Mouse (Mus musculus): ENCODE data around the gene Tet3.
"Not testable (repeated sequence)": the region's sequence is repeated elsewhere in the genome, so short reads cannot be mapped to it uniquely, and the experiment has no call there.

Tet3 gene

GRCm38 (mm10) chr6:83371350-83371749 is 87.5 kb downstream of the Tet3 start:
- DNase-seq (ENCODE audit: low spot score): no peak

GRCm38 (mm10) chr6:83370316-83370965 is 88.4 kb downstream of the Tet3 start:
- DNase-seq (ENCODE audit: low spot score): no peak

GRCm38 (mm10) chr6:83363075-83363474 is 95.8 kb downstream of the Tet3 start:
- DNase-seq (ENCODE audit: low spot score): no peak

- DNase-seq (ENCODE audit: low spot score): no peak
Observed at GRCm38 (mm10) chr6:83361523-83362248, 97.2 kb downstream of the Tet3 start.

DNA sequence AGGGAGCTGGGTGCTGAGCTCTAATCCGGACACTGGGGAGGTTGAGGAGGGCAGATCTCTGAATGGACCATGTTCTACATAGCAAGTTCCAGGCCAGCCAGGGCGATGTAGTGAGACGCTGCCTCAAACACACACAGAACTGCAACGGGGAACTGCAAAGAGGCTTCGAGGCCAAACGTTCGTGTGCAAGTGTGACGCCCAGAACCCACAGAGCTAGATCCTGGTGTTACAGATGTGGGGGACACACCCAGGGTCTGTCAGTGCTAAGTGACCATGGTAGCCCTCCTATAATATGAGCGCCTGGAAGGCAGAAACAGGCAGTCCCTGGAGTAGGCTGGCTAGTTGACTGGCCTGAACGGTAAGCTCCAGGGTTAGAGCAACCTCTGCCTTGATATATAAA is 101.4 kb downstream of the Tet3 start:
- DNase-seq (ENCODE audit: low spot score): no peak

DNA sequence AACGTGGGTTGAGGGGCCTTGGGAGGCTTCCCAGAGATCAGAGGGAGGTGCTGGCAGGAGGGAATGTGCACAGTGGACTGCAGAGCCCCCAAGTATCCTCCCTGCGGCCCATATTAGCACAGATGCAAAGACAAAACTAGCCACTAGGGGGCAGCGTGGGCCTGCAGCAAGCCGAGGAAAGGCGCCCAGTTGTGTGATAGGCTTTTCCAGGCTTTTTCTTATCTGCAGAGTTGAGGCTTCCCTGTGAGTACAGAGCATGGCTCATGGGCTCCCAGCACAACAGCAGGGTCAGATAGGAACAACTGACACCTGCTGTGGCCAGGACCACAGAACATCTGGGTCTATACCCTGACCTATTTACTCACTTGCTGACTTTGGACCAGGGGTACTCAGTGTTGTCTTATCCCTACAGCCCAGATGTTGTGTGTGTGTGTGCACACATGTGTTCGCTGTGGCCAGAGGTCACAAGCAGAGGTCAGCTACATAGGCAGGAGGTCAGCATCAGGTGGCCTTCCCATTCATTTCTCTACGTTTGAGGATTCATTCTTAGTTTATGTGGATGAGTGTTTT is 102.2 kb downstream of the Tet3 start:
- peak; percentile 75 for DNase-seq (ENCODE audit: low spot score)

DNA sequence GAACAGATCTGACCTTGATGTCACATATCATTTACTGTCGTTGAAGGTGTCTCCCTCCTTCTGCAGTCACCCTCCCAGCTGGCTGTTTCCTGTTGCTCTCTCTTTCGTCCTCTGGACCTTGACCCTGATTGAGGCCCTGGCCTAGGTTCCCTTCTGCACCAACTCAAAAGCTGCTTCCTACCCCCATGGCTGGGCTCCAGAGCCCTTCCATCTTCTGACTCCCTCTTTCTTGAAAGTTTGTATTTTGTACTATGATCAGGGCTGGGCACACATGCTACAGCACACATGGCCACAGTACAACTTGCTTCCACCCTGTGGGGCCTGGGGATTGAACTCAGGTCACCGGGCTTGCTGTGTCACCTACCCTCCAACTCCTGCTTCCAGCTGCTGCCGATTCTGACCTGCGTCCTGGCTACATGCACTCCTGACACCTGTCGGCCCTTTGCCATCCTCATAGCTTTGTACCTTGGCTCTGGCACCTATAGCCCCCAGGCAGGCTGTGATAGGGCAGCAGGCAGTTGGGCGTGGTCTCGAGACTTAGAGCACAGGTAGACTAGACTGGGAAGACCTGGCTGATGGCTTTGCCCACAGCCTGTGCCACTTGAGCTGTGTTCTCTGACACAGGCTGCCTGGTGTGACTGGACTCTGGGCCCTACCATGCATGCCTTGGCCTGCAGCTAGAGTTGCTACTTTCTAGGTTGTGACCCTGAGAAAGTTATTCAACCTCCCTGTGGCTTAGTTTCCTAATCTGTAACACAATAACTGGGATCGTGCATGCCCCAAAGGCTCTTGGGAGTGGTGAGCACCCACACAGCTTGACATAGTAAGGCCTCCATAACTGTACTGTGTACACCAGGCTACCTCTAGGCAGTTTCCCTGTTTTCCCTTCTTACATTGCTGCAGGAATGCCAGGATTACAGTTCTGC is 103.8 kb downstream of the Tet3 start:
- no peak for DNase-seq (ENCODE audit: low spot score)

- DNase-seq (ENCODE audit: low spot score): no peak
Observed at GRCm38 (mm10) chr6:83352666-83353410, 106.0 kb downstream of the Tet3 start.

DNA sequence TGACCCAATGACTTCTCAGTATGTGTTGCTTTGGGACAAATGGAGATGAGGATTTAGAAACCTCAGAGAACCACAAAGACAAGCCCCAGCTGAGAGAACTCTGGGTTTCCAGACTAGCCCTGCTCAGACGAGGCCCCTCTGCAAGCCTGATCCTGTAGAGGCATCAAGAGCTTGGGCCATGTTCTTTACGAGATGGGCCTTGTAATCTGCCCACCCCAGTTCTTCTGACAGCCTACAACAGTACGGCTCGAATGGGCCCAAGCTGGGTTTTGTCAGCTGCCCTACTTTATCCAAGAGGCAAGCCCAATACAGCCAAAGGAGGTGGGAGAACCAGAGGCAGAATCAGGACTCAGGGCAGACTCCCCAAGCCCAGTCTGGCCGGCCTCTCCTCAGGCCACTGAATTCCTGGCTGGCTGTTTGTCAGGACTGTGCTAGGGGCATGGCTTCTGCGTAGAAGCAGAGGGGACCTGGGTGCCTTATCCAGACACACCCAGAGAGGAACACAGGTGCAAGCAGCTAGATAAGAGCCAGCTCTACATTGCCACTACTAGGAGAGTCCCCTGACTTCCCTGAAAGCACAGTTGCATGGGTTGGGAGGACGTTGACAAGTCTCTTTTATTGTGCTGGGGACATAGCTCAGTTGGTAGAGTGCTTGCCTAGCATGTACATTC is 107.3 kb downstream of the Tet3 start:
- no peak for DNase-seq (ENCODE audit: low spot score)

DNA sequence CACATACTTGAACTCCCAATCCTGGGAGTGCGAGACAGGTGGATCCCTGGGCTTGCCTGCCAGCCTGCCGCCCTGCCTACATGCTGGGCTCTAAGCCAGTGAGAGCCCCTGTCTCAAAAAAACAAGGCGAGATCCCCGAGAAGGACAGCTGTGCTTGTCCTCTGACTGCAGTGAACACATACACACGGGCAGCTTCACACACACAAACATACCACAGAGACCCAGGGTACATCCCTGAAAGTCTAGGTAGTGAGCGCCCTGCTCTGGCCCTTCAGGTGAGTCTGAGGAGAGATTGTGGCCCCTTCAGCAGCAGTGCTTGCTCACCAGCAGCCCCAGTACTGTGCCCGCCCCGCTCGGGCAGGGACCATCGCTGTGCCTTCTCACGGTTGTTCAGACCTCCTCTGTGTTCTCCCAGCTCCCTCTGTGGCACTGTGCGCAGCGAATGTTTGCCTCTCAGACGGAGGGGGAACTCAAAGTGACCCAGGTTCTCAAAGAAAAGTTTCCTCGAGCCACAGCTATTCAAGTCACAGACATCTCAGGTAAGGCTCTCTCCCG is 108.0 kb downstream of the Tet3 start:
- no peak for DNase-seq (ENCODE audit: low spot score)

- DNase-seq (ENCODE audit: low spot score): no peak
Observed at GRCm38 (mm10) chr6:83350172-83350571, 108.7 kb downstream of the Tet3 start.

DNA sequence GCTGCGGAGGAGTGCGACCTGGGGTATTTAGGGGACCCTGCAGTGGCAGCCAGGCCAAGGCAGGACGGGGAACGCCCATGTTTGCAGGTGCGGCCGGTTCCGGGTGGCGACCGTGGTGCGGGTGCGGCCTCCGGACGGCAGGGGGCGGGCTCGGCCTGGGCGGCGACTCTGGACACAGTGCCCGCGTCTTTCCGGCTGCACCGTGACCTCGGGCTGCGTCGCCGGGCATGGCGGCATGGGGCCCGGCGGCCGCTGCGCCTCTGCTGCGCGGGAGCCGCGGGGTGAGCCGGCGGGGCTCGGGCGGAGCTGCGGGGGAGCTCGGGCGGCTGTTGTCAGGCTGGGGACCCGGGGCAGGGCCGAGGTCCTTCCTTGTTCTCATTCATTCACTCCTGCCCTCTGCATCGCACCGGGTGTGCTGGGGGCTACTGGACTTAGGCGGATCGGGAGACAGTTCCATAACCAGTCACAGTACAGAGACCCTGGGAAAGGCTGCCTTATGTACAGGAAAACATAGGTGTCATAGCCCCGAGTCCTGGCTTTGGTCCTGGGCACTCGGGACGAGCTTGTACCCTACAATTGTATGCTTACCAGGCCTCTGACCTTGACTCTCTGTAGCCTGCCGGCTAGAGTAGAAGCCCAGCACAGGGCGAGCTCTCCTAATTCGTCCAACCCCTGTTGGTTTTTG is 109.5 kb downstream of the Tet3 start:
- peak; percentile 88 for DNase-seq (ENCODE audit: low spot score)

GRCm38 (mm10) chr6:83348873-83349272 is 110.0 kb downstream of the Tet3 start, which contains the start of gene Bola3:
Gene Bola3 (plus strand): TSS chr6:83349147.
- DNase-seq (ENCODE audit: low spot score): no peak

DNA sequence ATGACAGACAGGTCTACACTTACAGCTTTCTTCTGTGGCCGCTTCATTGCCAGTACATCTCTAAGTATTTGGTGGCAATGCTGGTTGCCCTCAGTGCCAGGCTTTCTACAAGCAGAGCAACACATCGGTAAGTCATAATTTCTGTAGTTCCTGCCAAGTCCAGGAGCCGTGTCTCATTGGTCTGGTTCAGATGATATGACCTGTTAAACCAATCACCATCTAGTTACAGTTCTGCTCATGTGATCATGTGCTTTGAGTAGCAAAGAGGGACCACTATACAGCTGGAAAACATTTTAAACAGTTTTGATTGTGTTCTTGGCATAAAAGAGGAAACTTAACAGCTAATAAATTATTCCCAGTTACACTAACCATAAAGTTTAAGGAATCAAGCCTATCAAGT is 111.0 kb downstream of the Tet3 start:
- no peak for DNase-seq (ENCODE audit: low spot score)

GRCm38 (mm10) chr6:83345285-83345684 is 113.6 kb downstream of the Tet3 start:
- DNase-seq (ENCODE audit: low spot score): not testable (repeated sequence)

- no peak for DNase-seq (ENCODE audit: low spot score)
Observed at GRCm38 (mm10) chr6:83342957-83343356, 115.9 kb downstream of the Tet3 start.

- DNase-seq (ENCODE audit: low spot score): no peak
Observed at GRCm38 (mm10) chr6:83341387-83341786, 117.5 kb downstream of the Tet3 start.

GRCm38 (mm10) chr6:83327591-83328190 is 131.2 kb downstream of the Tet3 start:
- DNase-seq (ENCODE audit: low spot score): no peak

DNA sequence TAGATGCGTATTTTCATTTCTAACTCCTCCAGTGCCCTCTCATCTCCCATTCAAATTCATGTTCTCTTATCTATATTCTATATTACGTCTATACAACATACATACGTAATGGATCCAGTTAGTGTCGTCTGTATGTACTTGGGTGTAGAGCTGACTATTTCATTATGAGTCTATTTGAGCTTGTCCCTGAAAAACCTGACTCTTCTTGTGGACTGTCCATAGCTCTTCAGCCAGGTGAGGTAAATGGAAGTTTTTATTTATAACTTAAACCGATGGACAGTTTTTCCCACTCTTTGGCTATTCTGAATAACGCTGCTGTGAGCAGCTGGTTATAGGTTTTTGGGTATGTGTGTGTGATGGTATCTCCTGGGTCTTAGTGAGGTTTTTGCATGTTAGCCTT is 132.1 kb downstream of the Tet3 start:
- no peak for DNase-seq (ENCODE audit: low spot score)

- no peak for DNase-seq (ENCODE audit: low spot score)
Observed at GRCm38 (mm10) chr6:83326394-83326736, 132.5 kb downstream of the Tet3 start.
